Mouse (Mus musculus) forebrain, embryonic 16.5 days (tissue): ENCODE results near the gene Mob3b. TPM values are rescaled to one million over a fixed set of nuclear protein-coding genes. Genes with fewer than 3 reads are reported as not detected.

Source experiments
- ATAC-seq: fragments of 200-750 bp; cut with Nextera tagmentation; 2 replicates; pipeline ENCODE4 v1.8.0; 2017; ENCODE audit warnings: mild to moderate bottlenecking, moderate library complexity
- H3K27ac ChIP-seq: fragments of 300-500 bp; sonication (generic); 2 replicates; pipeline ENCODE4 v1.5.1; 2014; ENCODE audit warnings: low read length, control low read depth
- H3K27me3 ChIP-seq: fragments of 300-500 bp; sonication (generic); replicated peaks from 2 replicates; pipeline ENCODE4 v1.6.1; 2014; ENCODE audit warnings: low read length; ENCODE audit not compliant: control insufficient read depth, insufficient read depth
- H3K36me3 ChIP-seq: fragments of 300-500 bp; sonication (generic); 2 replicates; pipeline ENCODE4 v1.6.1; 2014; ENCODE audit not compliant: control insufficient read depth, insufficient read depth
- H3K4me1 ChIP-seq: fragments of 300-500 bp; sonication (generic); replicated peaks from 2 replicates; pipeline ENCODE4 v1.6.1; 2014; ENCODE audit warnings: low read length; ENCODE audit not compliant: control insufficient read depth, insufficient read depth
- H3K4me2 ChIP-seq: fragments of 300-500 bp; sonication (generic); 2 replicates; pipeline ENCODE4 v1.6.1; 2014; ENCODE audit warnings: mild to moderate bottlenecking, low read length, control low read depth
- H3K4me3 ChIP-seq: fragments of 300-500 bp; sonication (generic); replicated peaks from 2 replicates; pipeline ENCODE4 v1.5.1; 2014; ENCODE audit warnings: mild to moderate bottlenecking, low read length, control low read depth
- H3K9ac ChIP-seq: fragments of 300-500 bp; sonication (generic); replicated peaks from 2 replicates; pipeline ENCODE4 v1.6.1; 2014; ENCODE audit warnings: low read depth, low read length, control low read depth
- H3K9me3 ChIP-seq: fragments of 300-500 bp; sonication (generic); 2 replicates; pipeline ENCODE4 v1.6.1; 2016; ENCODE audit warnings: low read length; ENCODE audit not compliant: control insufficient read depth
- WGBS: fragments of 180-500 bp; shearing (Covaris S2); extraction: QIAGEN DNeasy Blood & Tissue Kit; methylation state at CpG from one replicate; pipeline ENCODE4 v1.1.7; 2014; 5-methylcytosine and 5-hydroxymethylcytosine counted together
- polyA plus RNA-seq: library from polyadenylated mRNA; unstranded; fragments of >200 nt; fragmentation: Nextera tagmentation; extraction: Ambion mirVana; gene quantifications from 2 replicates; pipeline ENCODE4 v1.2.1, GENCODE M21; 2015

The Mob3b gene
- polyA plus RNA-seq, 1 experiment from 2014 or later = 4.3 TPM

- no peaks in the 10 kb centered on the region for H3K9me3 ChIP-seq
- H3K27me3 ChIP-seq = no peaks in the 10 kb centered on the region
- no peak overlapping the region for H3K27ac ChIP-seq
- H3K9ac ChIP-seq = no peak overlapping the region
- peak; percentile 39 for ATAC-seq
- 37% methylated on average over 8 of the region's 8 CpGs for WGBS
- no peak overlapping the region for H3K4me3 ChIP-seq
- no peak overlapping the region for H3K4me2 ChIP-seq
- no peaks in the 10 kb centered on the region for H3K36me3 ChIP-seq
- H3K4me1 ChIP-seq = peaks cover 26% of the 10 kb centered on the region
Observed at GRCm38 (mm10) chr4:34980461-34981039, 176.7 kb downstream of the Mob3b start.

GRCm38 (mm10) chr4:34976916-34977702 lies 180.2 kb downstream of the Mob3b start:
- H3K27me3 ChIP-seq = no peaks in the 10 kb centered on the region
- no peaks in the 10 kb centered on the region for H3K36me3 ChIP-seq
- no peak overlapping the region for H3K4me3 ChIP-seq
- no peaks in the 10 kb centered on the region for H3K9me3 ChIP-seq
- H3K4me2 ChIP-seq = no peak overlapping the region
- no peak for ATAC-seq
- H3K4me1 ChIP-seq = peaks cover 26% of the 10 kb centered on the region
- H3K27ac ChIP-seq = peak overlapping the region; percentile 31
- no peak overlapping the region for H3K9ac ChIP-seq
- 84% methylated on average over 4 of the region's 4 CpGs for WGBS

DNA sequence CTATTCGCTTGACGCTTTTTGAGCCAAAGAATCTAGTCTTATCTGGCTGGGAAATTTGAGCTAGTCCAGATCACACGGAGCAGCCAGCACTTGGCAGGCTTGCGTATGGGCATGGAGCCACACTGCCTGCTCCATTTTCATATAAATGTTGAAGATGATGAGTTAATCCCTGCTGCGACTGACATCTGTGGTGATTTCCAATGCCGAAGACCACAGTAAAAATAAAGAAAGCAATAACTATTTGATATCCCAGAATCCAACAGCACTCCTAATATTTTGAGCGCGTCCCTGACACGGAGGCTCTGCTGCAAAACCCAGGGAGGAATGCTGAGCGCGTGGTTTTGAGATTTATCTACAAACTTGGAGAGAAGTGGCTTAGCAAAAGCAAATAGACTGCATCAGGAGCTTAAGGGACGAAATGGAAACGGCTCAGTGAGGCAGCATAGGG lies 180.9 kb downstream of the Mob3b start:
- peak; percentile 83 for ATAC-seq
- Histone ChIP-seq H3K27ac (peak overlapping the region; percentile 31), H3K4me3 (no peak overlapping the region), H3K36me3 (no peaks in the 10 kb centered on the region), H3K9ac (no peak overlapping the region), H3K4me1 (peaks cover 20% of the 10 kb centered on the region), H3K27me3 (no peaks in the 10 kb centered on the region), H3K4me2 (peak overlapping the region; percentile 11), H3K9me3 (no peaks in the 10 kb centered on the region)
- 68% methylated on average over 13 of the region's 13 CpGs for WGBS

- no peak overlapping the region for H3K4me3 ChIP-seq
- no peak overlapping the region for H3K9ac ChIP-seq
- no peak overlapping the region for H3K4me2 ChIP-seq
- H3K27ac ChIP-seq = no peak overlapping the region
- no peaks in the 10 kb centered on the region for H3K9me3 ChIP-seq
- H3K4me1 ChIP-seq = peaks cover 9% of the 10 kb centered on the region
- no peaks in the 10 kb centered on the region for H3K36me3 ChIP-seq
- no peaks in the 10 kb centered on the region for H3K27me3 ChIP-seq
- ATAC-seq = no peak
- 87% methylated on average over 5 of the region's 5 CpGs for WGBS
Observed at GRCm38 (mm10) chr4:34974795-34975194, 182.5 kb downstream of the Mob3b start.

- ATAC-seq = no peak
- 89% methylated on average over 6 of the region's 6 CpGs for WGBS
Observed at GRCm38 (mm10) chr4:34967541-34967940, 189.7 kb downstream of the Mob3b start.

DNA sequence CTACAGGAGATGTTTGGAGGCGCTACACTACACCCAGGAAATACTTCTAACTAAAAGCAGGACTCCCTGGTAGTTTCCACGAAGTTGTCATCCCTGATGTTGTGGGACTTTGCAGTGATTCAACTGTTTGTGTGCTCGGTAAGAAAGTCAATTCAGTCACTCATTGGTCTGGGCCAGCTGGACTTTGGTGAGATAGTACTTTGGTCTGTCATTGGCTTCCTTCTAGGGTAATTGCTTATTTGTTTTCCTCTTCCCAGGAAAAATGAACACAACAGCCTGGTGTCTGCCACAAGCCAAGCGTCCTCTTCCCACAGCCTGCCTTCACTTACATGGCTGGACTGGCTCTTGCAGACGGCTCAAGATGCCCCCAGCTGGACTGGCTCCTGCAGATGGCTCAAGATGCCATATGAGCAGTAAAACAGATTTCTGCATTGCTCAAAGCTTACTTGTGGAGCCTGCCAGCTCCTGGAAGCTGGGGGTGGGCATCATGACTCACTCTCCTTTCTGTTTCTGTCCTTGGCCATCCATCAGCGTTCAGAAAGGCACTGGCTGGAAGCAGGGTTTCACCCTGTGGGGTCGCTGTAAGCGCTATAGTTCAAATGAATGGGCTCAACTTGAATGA lies 190.8 kb downstream of the Mob3b start:
- Histone ChIP-seq H3K4me2 (no peak overlapping the region), H3K4me3 (no peak overlapping the region), H3K36me3 (no peaks in the 10 kb centered on the region), H3K4me1 (no peaks in the 10 kb centered on the region; the same call in 1 of the 2 replicates), H3K27me3 (no peaks in the 10 kb centered on the region), H3K9ac (no peak overlapping the region), H3K27ac (no peak overlapping the region), H3K9me3 (no peaks in the 10 kb centered on the region)
- no peak for ATAC-seq
- 70% methylated on average over 8 of the region's 8 CpGs for WGBS

More at GRCm38 (mm10) chr4:34967541-34967940, 189.7 kb downstream of the Mob3b start:
- H3K4me2 ChIP-seq = no peak overlapping the region
- H3K4me3 ChIP-seq = no peak overlapping the region
- no peaks in the 10 kb centered on the region; the same call in 1 of the 2 replicates for H3K4me1 ChIP-seq
- H3K36me3 ChIP-seq = no peaks in the 10 kb centered on the region
- H3K9ac ChIP-seq = no peak overlapping the region
- H3K27ac ChIP-seq = no peak overlapping the region
- H3K9me3 ChIP-seq = no peaks in the 10 kb centered on the region
- no peaks in the 10 kb centered on the region for H3K27me3 ChIP-seq

DNA sequence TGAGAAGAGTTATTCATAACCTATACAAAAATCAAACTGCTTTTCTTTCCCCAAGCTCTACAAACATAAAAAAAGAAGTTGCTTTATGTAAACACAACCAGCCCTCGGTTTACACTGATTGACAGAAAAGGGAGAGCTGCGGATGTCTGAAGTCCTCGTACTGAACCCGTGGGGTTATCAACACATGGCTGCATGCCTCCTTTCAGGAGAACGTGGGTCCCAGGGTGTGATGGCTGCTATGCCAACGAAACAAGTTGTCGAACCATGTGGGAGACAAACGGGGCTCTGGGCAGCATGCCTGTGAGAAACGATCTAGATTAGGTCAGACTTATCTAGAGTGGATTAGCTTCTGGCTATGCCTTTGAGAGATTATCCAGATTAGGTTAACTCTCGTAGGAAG lies 192.4 kb downstream of the Mob3b start:
- H3K27me3 ChIP-seq = no peaks in the 10 kb centered on the region
- WGBS = 35% methylated on average over 10 of the region's 10 CpGs
- H3K27ac ChIP-seq = no peak overlapping the region

DNA sequence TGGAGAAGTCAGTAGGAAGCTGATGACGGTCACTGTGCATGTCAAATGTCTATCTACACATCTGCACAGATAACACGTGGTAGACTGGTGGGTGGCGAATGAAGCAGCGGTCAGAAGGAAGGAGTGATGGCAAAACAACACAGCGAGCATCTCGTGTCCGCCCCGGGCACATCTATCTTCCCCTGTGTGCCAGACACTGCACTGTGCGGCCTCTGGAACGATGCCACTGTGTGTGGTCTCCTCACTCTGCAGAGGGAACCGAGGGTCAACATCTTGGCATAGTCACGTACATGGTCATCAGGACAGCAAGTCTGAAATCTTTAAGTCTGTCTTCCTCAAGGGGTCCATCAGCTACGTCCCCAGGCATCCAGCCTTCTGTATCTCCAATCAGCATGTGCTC lies 193.3 kb downstream of the Mob3b start:
- no peak overlapping the region for H3K27ac ChIP-seq
- no peaks in the 10 kb centered on the region for H3K27me3 ChIP-seq
- H3K9me3 ChIP-seq = no peaks in the 10 kb centered on the region
- no peak for ATAC-seq
- H3K9ac ChIP-seq = no peak overlapping the region
- no peak overlapping the region for H3K4me2 ChIP-seq
- 89% methylated on average over 13 of the region's 13 CpGs for WGBS
- H3K36me3 ChIP-seq = no peaks in the 10 kb centered on the region
- no peaks in the 10 kb centered on the region; the same call in 1 of the 2 replicates for H3K4me1 ChIP-seq
- no peak overlapping the region for H3K4me3 ChIP-seq

More for the DNA sequence above, 192.4 kb downstream of the Mob3b start:
- H3K36me3 ChIP-seq = no peaks in the 10 kb centered on the region
- H3K9ac ChIP-seq = no peak overlapping the region
- H3K4me1 ChIP-seq = no peaks in the 10 kb centered on the region; the same call in 1 of the 2 replicates
- H3K4me3 ChIP-seq = no peak overlapping the region
- no peak overlapping the region for H3K4me2 ChIP-seq
- ATAC-seq = no peak
- H3K9me3 ChIP-seq = no peaks in the 10 kb centered on the region

GRCm38 (mm10) chr4:34960781-34961560 lies 196.3 kb downstream of the Mob3b start:
- Histone ChIP-seq H3K9ac (no peak overlapping the region), H3K27me3 (no peaks in the 10 kb centered on the region), H3K4me1 (no peaks in the 10 kb centered on the region), H3K36me3 (no peaks in the 10 kb centered on the region), H3K4me3 (no peak overlapping the region), H3K9me3 (no peaks in the 10 kb centered on the region), H3K27ac (no peak overlapping the region), H3K4me2 (no peak overlapping the region)
- 75% methylated on average over 15 of the region's 15 CpGs for WGBS
- ATAC-seq = peak; percentile 45
